Comparison of ENCODE assay signal across 17 mouse cellular contexts in genomic region chr16:17642311-17642710, GRCm38 (mm10). TPM values are rescaled to one million over a fixed set of nuclear protein-coding genes. Genes with fewer than 3 reads are reported as not detected.
DNase-seq lines count a peak whose midpoint lies in the region; ATAC-seq and TF ChIP-seq lines count a peak whose summit lies in the region.
"Had no signal": no experiment of that assay in that cellular context is flagged by ENCODE, and none has a peak within 500 bp of the region (broad histone marks: within the 10 kb centered on the region; RNA-seq: fewer than 3 reads in every experiment).

No protein-coding gene starts in this region.

- peaks cover 46% of the 10 kb centered on the region for H3K36me3 ChIP-seq in hindbrain, postnatal 0 days (ENCODE audit: insufficient read depth, low read length)
- peaks cover 64% of the 10 kb centered on the region for H3K36me3 ChIP-seq in heart, embryonic 10.5 days

- H3K27ac ChIP-seq in cerebellum, adult 2 months (ENCODE audit: insufficient read depth, low read length), result peak overlapping the region; percentile 93
- H3K27ac ChIP-seq in hindbrain, postnatal 0 days, result peak overlapping the region; percentile 52
- no peak overlapping the region for H3K27ac ChIP-seq in heart, embryonic 10.5 days
- H3K27ac ChIP-seq: heart, adult 2 months; limb, embryonic 13.5 days had no signal

- no peak overlapping the region for H3K9ac ChIP-seq in hindbrain, postnatal 0 days (replicated peaks; ENCODE audit: low read length)
- H3K9ac ChIP-seq: limb, embryonic 13.5 days had no signal

- no peak for TF ChIP-seq CTCF in brain, embryonic 14.5 days (IDR thresholded peaks at IDR 0.05; ENCODE audit: borderline replicate concordance, extremely low read depth, insufficient read depth, insufficient read length)
- no peak for TF ChIP-seq CTCF in cerebellum, adult 2 months (IDR thresholded peaks at IDR 0.05; ENCODE audit: borderline replicate concordance, insufficient read depth, low read depth, low read length)
- no peak for TF ChIP-seq CTCF in hindbrain, postnatal 0 days (IDR thresholded peaks at IDR 0.05; ENCODE audit: low read depth)

- no peaks in the 10 kb centered on the region for H3K9me3 ChIP-seq in hindbrain, postnatal 0 days (ENCODE audit: low read length)
- H3K9me3 ChIP-seq in heart, embryonic 10.5 days, result no peaks in the 10 kb centered on the region
- H3K9me3 ChIP-seq: limb, embryonic 13.5 days had no signal

- no peaks in the 10 kb centered on the region for H3K27me3 ChIP-seq in cerebellum, adult 2 months (ENCODE audit: control insufficient read depth, insufficient read depth, low read length)
- no peaks in the 10 kb centered on the region for H3K27me3 ChIP-seq in hindbrain, postnatal 0 days (ENCODE audit: insufficient read depth, low read length)
- no peaks in the 10 kb centered on the region for H3K27me3 ChIP-seq in heart, embryonic 10.5 days (ENCODE audit: insufficient read depth, poor library complexity, severe bottlenecking)
- H3K27me3 ChIP-seq: limb, embryonic 13.5 days had no signal

- H3K4me1 ChIP-seq in cerebellum, adult 2 months (ENCODE audit: control insufficient read depth, insufficient read depth, low read length), result peaks cover 34% of the 10 kb centered on the region
- H3K4me1 ChIP-seq in hindbrain, postnatal 0 days (ENCODE audit: insufficient read depth, low read length), result peaks cover 5% of the 10 kb centered on the region; the same call in 1 of the 2 replicates
- H3K4me1 ChIP-seq in heart, embryonic 10.5 days, result peaks cover 25% of the 10 kb centered on the region

- peak; percentile 63 to 80 for DNase-seq in layer of hippocampus, adult 18-20 months (ENCODE audit: low spot score in 2 of 2)
- DNase-seq in layer of hippocampus, postnatal 25 days (ENCODE audit: extremely low spot score in 1 of 2, low spot score in 1 of 2), result no peak
- peak; percentile 24 for DNase-seq in brain, embryonic 14.5 days (ENCODE audit: low read depth)
- DNase-seq in cerebellum, adult 2 months, result peak; percentile 91 to 97
- peak; percentile 21 for DNase-seq in hindbrain, postnatal 0 days (ENCODE audit: low spot score)
- no peak for DNase-seq in heart, embryonic 10.5 days (ENCODE audit: low spot score)
- DNase-seq: adrenal gland, postnatal 25 days; embryo, embryonic 11 days; gastrocnemius, postnatal 14 days; heart, adult 2 months; kidney, adult 2 months; kidney, postnatal 14 days; lung, postnatal 14 days had no signal

- H3K4me3 ChIP-seq in cerebellum, adult 2 months (replicated peaks; ENCODE audit: insufficient read depth, low read depth, low read length), result no peak overlapping the region
- no peak overlapping the region for H3K4me3 ChIP-seq in hindbrain, postnatal 0 days (ENCODE audit: low read length)
- H3K4me3 ChIP-seq in heart, embryonic 10.5 days, result no peak overlapping the region
- H3K4me3 ChIP-seq: heart, adult 2 months; limb, embryonic 13.5 days; myocyte had no signal

- WGBS in cerebellum, adult 2 months, result 4% methylated on average over 8 of the region's 8 CpGs
- 71% methylated on average over 8 of the region's 8 CpGs for WGBS in hindbrain, postnatal 0 days
- WGBS in heart, embryonic 10.5 days, result 87% methylated on average over 8 of the region's 8 CpGs

- TF ChIP-seq POLR2A in brain, embryonic 14.5 days (IDR thresholded peaks at IDR 0.05; ENCODE audit: borderline replicate concordance, extremely low read depth, insufficient read depth, insufficient read length, poor library complexity, severe bottlenecking), result no peak
- peak; percentile 37; the same call in 1 of the 2 replicates for TF ChIP-seq POLR2A in cerebellum, adult 2 months (IDR thresholded peaks at IDR 0.05; ENCODE audit: borderline replicate concordance, insufficient read depth, low read length)

- no peak overlapping the region for H3K4me2 ChIP-seq in hindbrain, postnatal 0 days (ENCODE audit: low read depth, low read length)
- H3K4me2 ChIP-seq: limb, embryonic 13.5 days had no signal

- no peak for ATAC-seq in hindbrain, postnatal 0 days
- ATAC-seq in monocyte, adult 5-6 weeks (replicated peaks; ENCODE audit: insufficient number of reproducible peaks, low FRiP score, low TSS enrichment, poor library complexity, severe bottlenecking), result no peak

RNA-seq across cellular contexts. Expression of gene Ccdc74a, which starts 4.0 kb away (rescaled TPM):
- 10 to 100 TPM; 35.3 to 41.0 TPM for total RNA-seq in layer of hippocampus, adult 18-20 months (2021)
- total RNA-seq in layer of hippocampus, postnatal 25 days (2021), result 10 to 100 TPM; 38.7 to 39.3 TPM
- polyA plus RNA-seq in brain, embryonic 14.5 days (2012; rRNA removed), result 6.1 and 8.5 TPM in 2 replicates
- 112 and 123 TPM in 2 replicates for polyA plus RNA-seq in cerebellum, adult 2 months (2012; rRNA removed)
- total RNA-seq in hindbrain, postnatal 0 days (2014; rRNA removed), result 18.2 and 20.8 TPM in 2 replicates
- polyA plus RNA-seq in hindbrain, postnatal 0 days (2015; fragmentation: Nextera tagmentation; extraction: Ambion mirVana), result 32.8 and 37.6 TPM in 2 replicates
- total RNA-seq in monocyte, adult 5-6 weeks (2017), result not detected in 3 replicates
- 4.4 and 5.8 TPM in 2 replicates for polyA plus RNA-seq in heart, embryonic 10.5 days (2016; fragmentation: Nextera tagmentation; extraction: Ambion mirVana)
- total RNA-seq: neutrophil, adult 5-6 weeks had no signal

RNA-seq across cellular contexts. Expression of gene Smpd4, which starts 23.2 kb away (rescaled TPM):
- total RNA-seq in layer of hippocampus, adult 18-20 months (2021), result 10 to 100 TPM; 46.4 to 49.9 TPM
- total RNA-seq in layer of hippocampus, postnatal 25 days (2021), result 10 to 100 TPM; 40.8 to 58.6 TPM
- 98.5 and 120 TPM in 2 replicates for polyA plus RNA-seq in brain, embryonic 14.5 days (2012; rRNA removed)
- polyA plus RNA-seq in cerebellum, adult 2 months (2012; rRNA removed), result 113 and 125 TPM in 2 replicates
- total RNA-seq in hindbrain, postnatal 0 days (2014; rRNA removed), result 62.4 and 67.4 TPM in 2 replicates
- polyA plus RNA-seq in hindbrain, postnatal 0 days (2015; fragmentation: Nextera tagmentation; extraction: Ambion mirVana), result 21.7 and 23.8 TPM in 2 replicates
- total RNA-seq in monocyte, adult 5-6 weeks (2017), result 10.3 to 29.4 TPM (median 12.7 TPM) in 3 replicates
- 39.1 and 44.2 TPM in 2 replicates for polyA plus RNA-seq in heart, embryonic 10.5 days (2016; fragmentation: Nextera tagmentation; extraction: Ambion mirVana)

RNA-seq across cellular contexts. Expression of gene Slc7a4, which starts 59.3 kb away (rescaled TPM):
- total RNA-seq in layer of hippocampus, adult 18-20 months (2021), result 10 to 100 TPM; 86.1 to 99.5 TPM
- total RNA-seq in layer of hippocampus, postnatal 25 days (2021), result 100 to 1,000 TPM in 1 of 2 experiments, 10 to 100 TPM in 1; 88.1 to 103 TPM
- polyA plus RNA-seq in brain, embryonic 14.5 days (2012; rRNA removed), result 27.5 and 38.6 TPM in 2 replicates
- polyA plus RNA-seq in cerebellum, adult 2 months (2012; rRNA removed), result 40.8 and 46.2 TPM in 2 replicates
- total RNA-seq in hindbrain, postnatal 0 days (2014; rRNA removed), result 74.6 and 78.7 TPM in 2 replicates
- polyA plus RNA-seq in hindbrain, postnatal 0 days (2015; fragmentation: Nextera tagmentation; extraction: Ambion mirVana), result 42.5 and 42.8 TPM in 2 replicates
- total RNA-seq in monocyte, adult 5-6 weeks (2017), result 0.32 TPM in 1 of 3 replicates, not detected in the others
- polyA plus RNA-seq in heart, embryonic 10.5 days (2016; fragmentation: Nextera tagmentation; extraction: Ambion mirVana), result 3.3 and 8.5 TPM in 2 replicates

Comparison
In these comparisons a context has a peak if more than half of its experiments do, and no peak if none do; other contexts are left out.
1. DNase-seq: peak in layer of hippocampus, adult 18-20 months (2 of 2), brain, embryonic 14.5 days (single experiment), cerebellum, adult 2 months (2 of 2) and hindbrain, postnatal 0 days (single experiment); none in layer of hippocampus, postnatal 25 days (0 of 2) and heart, embryonic 10.5 days (single experiment).
2. RNA of gene Ccdc74a, which starts 4.0 kb away (total RNA-seq): 35.3 to 41.0 TPM in layer of hippocampus, adult 18-20 months, 38.7 to 39.3 TPM in layer of hippocampus, postnatal 25 days and 18.2 to 20.8 TPM in hindbrain, postnatal 0 days; not detected in monocyte, adult 5-6 weeks; every median in the first group is over 10 times any median in the second.
3. RNA of gene Slc7a4, which starts 59.3 kb away (total RNA-seq): 88.1 to 103 TPM in layer of hippocampus, postnatal 25 days, 86.1 to 99.5 TPM in layer of hippocampus, adult 18-20 months and 74.6 to 78.7 TPM in hindbrain, postnatal 0 days; 0.32 TPM in monocyte, adult 5-6 weeks; every median in the first group is over 10 times any median in the second.